Mouse (Mus musculus): ENCODE measurements at regions not wholly inside any gene's neighbourhood (a gene's known extent, or its start where the extent isn't known, plus 50 kb on each side); places are given as distances from the start of the nearest gene placed in this dataset.

DNA sequence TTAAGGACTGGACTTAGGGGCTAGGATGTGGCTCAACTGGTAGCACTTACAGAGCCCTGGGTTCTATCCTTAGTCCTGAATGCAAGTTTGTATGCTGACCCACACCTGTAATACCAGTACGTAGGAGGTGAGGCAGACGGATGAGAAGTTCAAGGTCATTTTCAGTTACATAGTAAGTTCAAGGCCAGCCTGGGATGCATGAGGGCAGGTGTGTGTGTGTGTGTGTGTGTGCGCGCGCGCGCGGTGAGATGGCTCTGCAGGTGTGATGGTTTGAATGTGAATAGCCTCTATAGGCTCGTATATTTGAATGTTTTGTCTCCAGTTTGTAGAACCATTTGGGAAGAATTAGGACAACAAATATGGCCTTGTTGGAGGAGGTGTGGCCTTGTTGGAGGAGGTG, 82.7 kb downstream of the Chst1 start:
- Histone ChIP-seq H3K27me3 (no peaks in the 10 kb centered on the region; the same call in 1 of the 2 replicates), H3K27ac (replicated peaks) (no peak overlapping the region), H3K9me3 (no peaks in the 10 kb centered on the region), H3K9ac (replicated peaks) (no peak overlapping the region), H3K36me3 (no peaks in the 10 kb centered on the region), H3K4me3 (no peak overlapping the region), H3K4me2 (replicated peaks) (no peak overlapping the region), H3K4me1 (no peaks in the 10 kb centered on the region)
- 98% methylated on average over 9 of the region's 9 CpGs for WGBS
- no peak for ATAC-seq (ENCODE audit: low FRiP score, low read depth)

- ATAC-seq (ENCODE audit: low FRiP score, low read depth), result no peak
- H3K9me3 ChIP-seq, result no peaks in the 10 kb centered on the region
- 13% methylated on average over 1 of the region's 1 CpGs for WGBS
- no peak overlapping the region for H3K27ac ChIP-seq (replicated peaks)
- no peaks in the 10 kb centered on the region; the same call in 1 of the 2 replicates for H3K27me3 ChIP-seq
- no peaks in the 10 kb centered on the region for H3K36me3 ChIP-seq
- peaks cover 17% of the 10 kb centered on the region for H3K4me1 ChIP-seq
- H3K4me3 ChIP-seq, result no peak overlapping the region
- H3K4me2 ChIP-seq (replicated peaks), result no peak overlapping the region
- H3K9ac ChIP-seq (replicated peaks), result no peak overlapping the region
Observed at GRCm38 (mm10) chr2:92687702-92688101, 88.2 kb downstream of the Chst1 start.

- Histone ChIP-seq H3K4me2 (replicated peaks) (no peak overlapping the region), H3K4me3 (no peak overlapping the region), H3K9me3 (no peaks in the 10 kb centered on the region), H3K9ac (replicated peaks) (no peak overlapping the region), H3K27me3 (peaks cover 14% of the 10 kb centered on the region), H3K27ac (replicated peaks) (no peak overlapping the region), H3K36me3 (no peaks in the 10 kb centered on the region), H3K4me1 (peaks cover 17% of the 10 kb centered on the region)
- ATAC-seq (ENCODE audit: low FRiP score, low read depth), result no peak
- WGBS, result 26% methylated on average over 2 of the region's 2 CpGs
Observed at GRCm38 (mm10) chr2:92689203-92689602, 89.7 kb downstream of the Chst1 start.

GRCm38 (mm10) chr2:92690304-92690703, 90.8 kb downstream of the Chst1 start:
- 91% methylated on average over 2 of the region's 2 CpGs for WGBS
- Histone ChIP-seq H3K4me3 (no peak overlapping the region), H3K27me3 (peaks cover 19% of the 10 kb centered on the region), H3K9me3 (no peaks in the 10 kb centered on the region), H3K36me3 (no peaks in the 10 kb centered on the region), H3K4me2 (replicated peaks) (no peak overlapping the region), H3K27ac (replicated peaks) (no peak overlapping the region), H3K4me1 (peaks cover 17% of the 10 kb centered on the region), H3K9ac (replicated peaks) (no peak overlapping the region)
- ATAC-seq (ENCODE audit: low FRiP score, low read depth), result no peak

DNA sequence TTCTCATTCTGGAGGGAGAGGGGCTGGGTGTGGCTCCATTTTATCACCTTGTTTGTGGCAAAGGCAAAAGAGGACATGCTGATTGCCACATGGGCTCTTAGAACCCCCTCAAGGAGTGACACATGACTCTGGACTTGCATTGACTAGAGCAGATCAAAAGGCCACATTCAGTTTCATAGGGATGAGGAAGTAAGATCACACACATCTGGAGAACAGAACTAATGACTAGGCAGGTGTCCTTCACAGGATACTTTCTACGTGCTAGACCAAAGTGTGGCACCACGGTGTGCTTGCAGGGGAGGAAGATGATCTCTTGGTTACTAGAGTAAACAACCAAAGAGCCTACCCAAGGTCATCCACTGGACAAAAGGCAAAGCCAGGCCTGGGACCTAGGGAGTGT, 91.9 kb downstream of the Chst1 start:
- Histone ChIP-seq H3K9me3 (no peaks in the 10 kb centered on the region), H3K4me1 (peaks cover 27% of the 10 kb centered on the region), H3K27me3 (peaks cover 20% of the 10 kb centered on the region), H3K9ac (replicated peaks) (no peak overlapping the region), H3K4me2 (replicated peaks) (no peak overlapping the region), H3K36me3 (no peaks in the 10 kb centered on the region), H3K27ac (replicated peaks) (no peak overlapping the region), H3K4me3 (no peak overlapping the region)
- no peak for ATAC-seq (ENCODE audit: low FRiP score, low read depth)
- WGBS, result 64% methylated on average over 2 of the region's 2 CpGs

- H3K27ac ChIP-seq (replicated peaks), result no peak overlapping the region
- peaks cover 29% of the 10 kb centered on the region for H3K4me1 ChIP-seq
- WGBS, result 74% methylated on average over 1 of the region's 1 CpGs
- no peak overlapping the region for H3K9ac ChIP-seq (replicated peaks)
- no peak overlapping the region for H3K4me2 ChIP-seq (replicated peaks)
- ATAC-seq (ENCODE audit: low FRiP score, low read depth), result no peak
- H3K27me3 ChIP-seq, result peaks cover 20% of the 10 kb centered on the region
- H3K4me3 ChIP-seq, result no peak overlapping the region
- H3K36me3 ChIP-seq, result no peaks in the 10 kb centered on the region
- no peaks in the 10 kb centered on the region for H3K9me3 ChIP-seq
Observed at GRCm38 (mm10) chr2:92692623-92693022, 93.1 kb downstream of the Chst1 start.

DNA sequence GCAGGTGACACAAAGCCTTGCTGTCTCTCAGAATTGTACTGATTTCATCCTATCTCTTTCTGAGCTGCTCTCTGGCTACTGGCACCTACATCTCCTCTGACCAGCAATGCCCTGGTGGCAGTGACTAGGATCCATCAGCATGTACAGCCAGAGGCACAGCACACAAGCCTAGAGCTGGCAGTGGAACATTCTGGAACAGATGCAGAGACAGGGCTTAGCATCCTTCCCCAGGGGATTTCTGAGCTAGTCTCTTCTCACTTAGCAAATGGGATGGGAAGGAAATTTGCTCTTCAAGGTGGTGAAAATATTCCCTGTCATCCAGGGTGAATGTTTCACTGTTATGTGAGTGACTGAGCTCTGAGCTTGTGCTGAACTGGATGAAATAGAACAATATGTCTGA, 93.5 kb downstream of the Chst1 start:
- Histone ChIP-seq H3K27ac (replicated peaks) (no peak overlapping the region), H3K4me3 (no peak overlapping the region), H3K9ac (replicated peaks) (no peak overlapping the region), H3K4me1 (peaks cover 25% of the 10 kb centered on the region), H3K4me2 (replicated peaks) (no peak overlapping the region), H3K36me3 (no peaks in the 10 kb centered on the region), H3K27me3 (peaks cover 20% of the 10 kb centered on the region), H3K9me3 (no peaks in the 10 kb centered on the region)
- no peak for ATAC-seq (ENCODE audit: low FRiP score, low read depth)

GRCm38 (mm10) chr2:92694797-92695196, 95.3 kb downstream of the Chst1 start:
- peaks cover 14% of the 10 kb centered on the region for H3K4me1 ChIP-seq
- no peaks in the 10 kb centered on the region for H3K9me3 ChIP-seq
- no peaks in the 10 kb centered on the region for H3K36me3 ChIP-seq
- H3K9ac ChIP-seq (replicated peaks), result no peak overlapping the region
- H3K4me3 ChIP-seq, result no peak overlapping the region
- no peak overlapping the region for H3K27ac ChIP-seq (replicated peaks)
- H3K4me2 ChIP-seq (replicated peaks), result no peak overlapping the region
- ATAC-seq (ENCODE audit: low FRiP score, low read depth), result no peak
- peaks cover 20% of the 10 kb centered on the region for H3K27me3 ChIP-seq
- WGBS, result 79% methylated on average over 2 of the region's 2 CpGs

GRCm38 (mm10) chr2:92695869-92696268, 96.4 kb downstream of the Chst1 start:
- WGBS, result 28% methylated on average over 3 of the region's 3 CpGs
- Histone ChIP-seq H3K4me3 (no peak overlapping the region), H3K9me3 (no peaks in the 10 kb centered on the region), H3K27me3 (peaks cover 20% of the 10 kb centered on the region), H3K36me3 (no peaks in the 10 kb centered on the region), H3K4me1 (peaks cover 13% of the 10 kb centered on the region), H3K4me2 (replicated peaks) (no peak overlapping the region), H3K27ac (replicated peaks) (no peak overlapping the region), H3K9ac (replicated peaks) (no peak overlapping the region)
- peak; percentile 78; the same call in 1 of the 2 replicates for ATAC-seq (ENCODE audit: low FRiP score, low read depth)

- no peaks in the 10 kb centered on the region for H3K36me3 ChIP-seq
- no peak overlapping the region for H3K4me2 ChIP-seq (replicated peaks)
- H3K27ac ChIP-seq (replicated peaks), result no peak overlapping the region
- H3K9ac ChIP-seq (replicated peaks), result no peak overlapping the region
- no peak for ATAC-seq (ENCODE audit: low FRiP score, low read depth)
- peaks cover 20% of the 10 kb centered on the region for H3K27me3 ChIP-seq
- peaks cover 13% of the 10 kb centered on the region for H3K4me1 ChIP-seq
- H3K9me3 ChIP-seq, result no peaks in the 10 kb centered on the region
- H3K4me3 ChIP-seq, result no peak overlapping the region
- 58% methylated on average over 5 of the region's 5 CpGs for WGBS
Observed at GRCm38 (mm10) chr2:92697721-92698120, 98.2 kb downstream of the Chst1 start.

DNA sequence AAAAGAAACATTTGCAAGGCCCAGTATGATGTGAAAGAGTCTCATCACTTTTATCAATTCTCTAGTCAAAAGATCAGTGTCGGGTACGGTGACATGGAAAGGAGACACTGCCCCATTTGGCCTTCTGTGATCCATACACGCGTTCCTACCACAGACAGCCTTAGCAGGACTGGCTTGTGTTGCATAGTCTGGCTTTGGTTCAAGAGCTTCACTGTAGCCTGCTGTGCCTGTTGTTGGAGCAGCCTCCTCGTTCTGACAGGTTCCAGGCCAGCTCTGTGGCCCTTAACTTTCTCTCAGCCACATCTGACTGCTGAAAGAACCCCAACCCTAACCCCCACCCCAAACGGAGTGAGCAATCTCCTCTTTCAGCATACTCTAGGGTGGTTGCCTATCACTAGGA, 99.9 kb downstream of the Chst1 start:
- Histone ChIP-seq H3K9me3 (no peaks in the 10 kb centered on the region), H3K9ac (replicated peaks) (no peak overlapping the region), H3K4me3 (no peak overlapping the region), H3K4me1 (peaks cover 19% of the 10 kb centered on the region), H3K36me3 (no peaks in the 10 kb centered on the region), H3K27ac (replicated peaks) (no peak overlapping the region), H3K4me2 (replicated peaks) (no peak overlapping the region), H3K27me3 (peaks cover 6% of the 10 kb centered on the region; the same call in 1 of the 2 replicates)
- ATAC-seq (ENCODE audit: low FRiP score, low read depth), result no peak
- WGBS, result 90% methylated on average over 6 of the region's 6 CpGs

- Histone ChIP-seq H3K27ac (replicated peaks) (no peak overlapping the region), H3K4me1 (peaks cover 6% of the 10 kb centered on the region), H3K9me3 (no peaks in the 10 kb centered on the region), H3K36me3 (no peaks in the 10 kb centered on the region), H3K27me3 (no peaks in the 10 kb centered on the region), H3K4me3 (no peak overlapping the region), H3K9ac (replicated peaks) (no peak overlapping the region), H3K4me2 (replicated peaks) (no peak overlapping the region)
- 49% methylated on average over 3 of the region's 3 CpGs for WGBS
- no peak for ATAC-seq (ENCODE audit: low FRiP score, low read depth)
Observed at GRCm38 (mm10) chr2:92704035-92704434, 104.5 kb downstream of the Chst1 start.

- 85% methylated on average over 3 of the region's 3 CpGs for WGBS
- no peak overlapping the region for H3K4me2 ChIP-seq (replicated peaks)
- ATAC-seq (ENCODE audit: low FRiP score, low read depth), result no peak
- peaks cover 10% of the 10 kb centered on the region for H3K27me3 ChIP-seq
- H3K9me3 ChIP-seq, result no peaks in the 10 kb centered on the region
- H3K4me3 ChIP-seq, result no peak overlapping the region
- H3K4me1 ChIP-seq, result peaks cover 28% of the 10 kb centered on the region
- no peaks in the 10 kb centered on the region for H3K36me3 ChIP-seq
- no peak overlapping the region for H3K27ac ChIP-seq (replicated peaks)
- H3K9ac ChIP-seq (replicated peaks), result no peak overlapping the region
Observed at GRCm38 (mm10) chr2:92709668-92710067, 110.2 kb downstream of the Chst1 start.

Measured in midbrain, embryonic 12.5 days (tissue).